Mouse (Mus musculus) limb, embryonic 14.5 days (tissue): Measurements from ENCODE around the gene Fbxl15. TPM values are rescaled to one million over a fixed set of nuclear protein-coding genes. Genes with fewer than 3 reads are reported as not detected.
A peak's percentile ranks its signal among the peaks of the same experiment; 100 is the strongest.

Source experiments
- ATAC-seq: fragments of 200-750 bp; cut with Nextera tagmentation; 2 replicates; pipeline ENCODE4 v1.8.0; 2017; ENCODE audit warnings: low read depth, moderate number of reproducible peaks, moderate TSS enrichment; ENCODE audit not compliant: low FRiP score
- DNase-seq: peaks from one replicate; pipeline ENCODE4 v3.0.0-alpha.2; 2015; ENCODE audit warnings: low spot score
- H3K27ac ChIP-seq: fragments of 300-500 bp; sonication (generic); replicated peaks from 2 replicates; pipeline ENCODE4 v1.5.1; 2014; ENCODE audit warnings: low read depth, mild to moderate bottlenecking, low read length, moderate library complexity, mixed read lengths
- H3K27me3 ChIP-seq: fragments of 300-500 bp; sonication (generic); 2 replicates; pipeline ENCODE4 v1.6.1; 2014; ENCODE audit warnings: low read length, mixed read lengths; ENCODE audit not compliant: control insufficient read depth, insufficient read depth
- H3K36me3 ChIP-seq: fragments of 300-500 bp; sonication (generic); 2 replicates; pipeline ENCODE4 v1.6.1; 2014; ENCODE audit warnings: mild to moderate bottlenecking, low read length, moderate library complexity, mixed read lengths; ENCODE audit not compliant: control insufficient read depth, insufficient read depth
- H3K4me1 ChIP-seq: fragments of 300-500 bp; sonication (generic); 2 replicates; pipeline ENCODE4 v1.6.1; 2014; ENCODE audit warnings: antibody characterized with exemption, low read length, mixed read lengths; ENCODE audit not compliant: control insufficient read depth, insufficient read depth
- H3K4me2 ChIP-seq: fragments of 300-500 bp; sonication (generic); replicated peaks from 2 replicates; pipeline ENCODE4 v1.6.1; 2014; ENCODE audit warnings: low read depth, mild to moderate bottlenecking, low read length, moderate library complexity; ENCODE audit not compliant: severe bottlenecking
- H3K4me3 ChIP-seq: fragments of 300-500 bp; sonication (generic); replicated peaks from 2 replicates; pipeline ENCODE4 v1.5.1; 2014; ENCODE audit warnings: low read length
- H3K9ac ChIP-seq: fragments of 300-500 bp; sonication (generic); 2 replicates; pipeline ENCODE4 v1.6.1; 2014; ENCODE audit warnings: mild to moderate bottlenecking, low read depth, low read length, moderate library complexity; ENCODE audit not compliant: severe bottlenecking
- H3K9me3 ChIP-seq: fragments of 300-500 bp; sonication (generic); 2 replicates; pipeline ENCODE4 v1.6.1; 2016; ENCODE audit warnings: low read length; ENCODE audit not compliant: control insufficient read depth
- POLR2A ChIP-seq: fragments of 200-500 bp; IDR thresholded peaks from 2 replicates; pipeline ENCODE4 v1.8.0; 2012; ENCODE audit warnings: inconsistent platforms, mild to moderate bottlenecking, moderate library complexity, borderline replicate concordance; ENCODE audit not compliant: insufficient read depth, insufficient read length; ENCODE audit errors: extremely low read depth
- WGBS: fragments of 180-500 bp; shearing (Covaris S2); extraction: QIAGEN DNeasy Blood & Tissue Kit; methylation state at CpG from one replicate; pipeline ENCODE4 v1.1.7; 2014; 5-methylcytosine and 5-hydroxymethylcytosine counted together
- polyA plus RNA-seq, 2 experiments: library from polyadenylated mRNA; depleted of rRNA in 1 of 2; stranded (reverse) in 1 of 2; unstranded in 1 of 2; fragments of >200 nt; fragmentation: Nextera tagmentation in 1 of 2; extraction: Ambion mirVana in 1 of 2; gene quantifications; 2 replicates each; pipeline versions ENCODE4 v1.2.1 to v1.2.3; 2012 to 2014

Fbxl15 gene
- polyA plus RNA-seq, 2 experiments, result 10.8 to 13.5 TPM

- peaks cover 15% of the 10 kb centered on the region for H3K4me1 ChIP-seq
- WGBS, result 2% methylated on average over 46 of the region's 47 CpGs
- H3K27ac ChIP-seq, result no peak overlapping the region
- no peak for TF ChIP-seq POLR2A
- peaks cover 15% of the 10 kb centered on the region for H3K27me3 ChIP-seq
- H3K36me3 ChIP-seq, result peaks cover 32% of the 10 kb centered on the region
- peak overlapping the region; percentile 35 for H3K4me3 ChIP-seq
- H3K9ac ChIP-seq, result peak overlapping the region; percentile 34
- H3K9me3 ChIP-seq, result no peaks in the 10 kb centered on the region
- peak overlapping the region; percentile 71 for H3K4me2 ChIP-seq
- peak; percentile 35; the same call in 1 of the 2 replicates for ATAC-seq
- peak; percentile 84 for DNase-seq
Observed at GRCm38 (mm10) chr19:46308706-46309435, 19.1 kb upstream of the Fbxl15 start.

- WGBS, result 79% methylated on average over 21 of the region's 21 CpGs
- H3K4me3 ChIP-seq, result no peak overlapping the region
- H3K9me3 ChIP-seq, result no peaks in the 10 kb centered on the region
- H3K4me2 ChIP-seq, result no peak overlapping the region
- no peak overlapping the region for H3K9ac ChIP-seq
- DNase-seq, result no peak
- peaks cover 24% of the 10 kb centered on the region for H3K27me3 ChIP-seq
- H3K27ac ChIP-seq, result no peak overlapping the region
- H3K4me1 ChIP-seq, result peaks cover 15% of the 10 kb centered on the region
- ATAC-seq, result no peak
- no peak for TF ChIP-seq POLR2A
- peaks cover 32% of the 10 kb centered on the region for H3K36me3 ChIP-seq
Observed at GRCm38 (mm10) chr19:46309651-46310305, 18.2 kb upstream of the Fbxl15 start.

GRCm38 (mm10) chr19:46310312-46310865 is 17.6 kb upstream of the Fbxl15 start:
- no peak for TF ChIP-seq POLR2A
- H3K36me3 ChIP-seq, result peaks cover 32% of the 10 kb centered on the region
- H3K9me3 ChIP-seq, result no peaks in the 10 kb centered on the region
- peaks cover 30% of the 10 kb centered on the region for H3K27me3 ChIP-seq
- H3K4me2 ChIP-seq, result no peak overlapping the region
- ATAC-seq (no peak), DNase-seq (no peak)
- 91% methylated on average over 12 of the region's 12 CpGs for WGBS
- no peak overlapping the region for H3K9ac ChIP-seq
- H3K4me1 ChIP-seq, result peaks cover 12% of the 10 kb centered on the region
- no peak overlapping the region for H3K27ac ChIP-seq
- H3K4me3 ChIP-seq, result no peak overlapping the region

GRCm38 (mm10) chr19:46311341-46311740 is 16.6 kb upstream of the Fbxl15 start:
- Histone ChIP-seq H3K4me1 (peaks cover 6% of the 10 kb centered on the region), H3K9ac (no peak overlapping the region), H3K36me3 (peaks cover 32% of the 10 kb centered on the region), H3K4me2 (no peak overlapping the region), H3K4me3 (no peak overlapping the region), H3K9me3 (no peaks in the 10 kb centered on the region), H3K27ac (no peak overlapping the region), H3K27me3 (peaks cover 40% of the 10 kb centered on the region)
- no peak for DNase-seq
- WGBS, result 91% methylated on average over 9 of the region's 9 CpGs
- no peak for TF ChIP-seq POLR2A
- no peak for ATAC-seq

GRCm38 (mm10) chr19:46312566-46312965 is 15.4 kb upstream of the Fbxl15 start:
- H3K27me3 ChIP-seq, result peaks cover 52% of the 10 kb centered on the region
- no peak overlapping the region for H3K4me2 ChIP-seq
- H3K4me1 ChIP-seq, result peaks cover 8% of the 10 kb centered on the region
- no peak for TF ChIP-seq POLR2A
- H3K9ac ChIP-seq, result no peak overlapping the region
- ATAC-seq, result no peak
- no peaks in the 10 kb centered on the region for H3K9me3 ChIP-seq
- H3K36me3 ChIP-seq, result peaks cover 28% of the 10 kb centered on the region
- no peak for DNase-seq
- no peak overlapping the region for H3K27ac ChIP-seq
- H3K4me3 ChIP-seq, result no peak overlapping the region
- 86% methylated on average over 21 of the region's 21 CpGs for WGBS
